Mouse (Mus musculus) hindbrain, embryonic 10.5 days (tissue): Measurements from ENCODE around the gene Cpa4. TPM values are rescaled to one million over a fixed set of nuclear protein-coding genes. Genes with fewer than 3 reads are reported as not detected.

Source experiments
- DNase-seq: peaks from one replicate; pipeline ENCODE4 v3.0.0-alpha.2; 2017; ENCODE audit warnings: low spot score
- H3K27ac ChIP-seq: fragments of 300-500 bp; sonication (generic); 2 replicates; pipeline ENCODE4 v1.5.1; 2016; ENCODE audit warnings: mild to moderate bottlenecking, moderate library complexity
- H3K27me3 ChIP-seq: fragments of 300-500 bp; sonication (generic); 2 replicates; pipeline ENCODE4 v1.6.1; 2016; ENCODE audit warnings: mild to moderate bottlenecking; ENCODE audit not compliant: poor library complexity, insufficient read depth, severe bottlenecking
- H3K36me3 ChIP-seq: fragments of 300-500 bp; sonication (generic); 2 replicates; pipeline ENCODE4 v1.6.1; 2016; ENCODE audit warnings: mild to moderate bottlenecking, moderate library complexity
- H3K4me1 ChIP-seq: fragments of 300-500 bp; sonication (generic); replicated peaks from 2 replicates; pipeline ENCODE4 v1.6.1; 2016; ENCODE audit warnings: mild to moderate bottlenecking
- H3K4me3 ChIP-seq: fragments of 300-500 bp; sonication (generic); 2 replicates; pipeline ENCODE4 v1.5.1; 2016; ENCODE audit warnings: mild to moderate bottlenecking, moderate library complexity
- H3K9me3 ChIP-seq: fragments of 300-500 bp; sonication (generic); 2 replicates; pipeline ENCODE4 v1.6.1; 2016; ENCODE audit warnings: mild to moderate bottlenecking, moderate library complexity
- WGBS: fragments of 180-500 bp; shearing (Covaris S2); methylation state at CpG from one replicate; pipeline ENCODE4 v1.1.7; 2016; 5-methylcytosine and 5-hydroxymethylcytosine counted together
- polyA plus RNA-seq: library from polyadenylated mRNA; unstranded; fragments of >200 nt; fragmentation: Nextera tagmentation; extraction: Ambion mirVana; gene quantifications from 2 replicates; pipeline ENCODE4 v1.2.1, GENCODE M21; 2016

Cpa4 gene
- polyA plus RNA-seq, result 1.4 and 2.5 TPM in 2 replicates

DNA sequence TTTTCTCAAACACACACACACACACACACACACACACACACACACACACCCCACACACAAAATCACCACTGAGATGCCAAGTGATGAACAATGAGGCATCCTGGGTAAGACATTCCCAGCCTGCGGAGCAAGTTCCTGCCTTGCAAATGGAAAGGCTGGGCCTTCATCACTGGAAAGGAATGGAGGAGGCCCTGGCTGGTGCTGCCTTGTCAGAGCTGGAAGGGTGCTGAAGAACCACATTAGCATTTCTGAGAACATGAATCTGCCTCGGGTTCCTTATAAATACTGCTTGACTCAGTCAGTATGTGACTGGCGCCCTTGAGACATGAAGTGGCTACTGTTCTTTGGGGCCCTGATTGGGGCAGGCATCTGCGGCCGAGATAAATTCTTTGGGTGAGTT, at the start of gene Cpa4:
Cpa4 (plus strand) TSS at position 301 of the 400 bp plus-strand sequence.
- Histone ChIP-seq H3K9me3 (no peaks in the 10 kb centered on the region), H3K4me3 (no peak within 1 kb of the TSS), H3K27ac (0 out of 2 replicates have a peak within 1 kb of the TSS, but pooled peaks have one; percentile 25), H3K36me3 (no peaks in the 10 kb centered on the region), H3K4me1 (peaks cover 10% of the 10 kb centered on the region), H3K27me3 (no peaks in the 10 kb centered on the region)
- 82% methylated on average over 5 of the region's 5 CpGs for WGBS
- DNase-seq, result no peak

DNA sequence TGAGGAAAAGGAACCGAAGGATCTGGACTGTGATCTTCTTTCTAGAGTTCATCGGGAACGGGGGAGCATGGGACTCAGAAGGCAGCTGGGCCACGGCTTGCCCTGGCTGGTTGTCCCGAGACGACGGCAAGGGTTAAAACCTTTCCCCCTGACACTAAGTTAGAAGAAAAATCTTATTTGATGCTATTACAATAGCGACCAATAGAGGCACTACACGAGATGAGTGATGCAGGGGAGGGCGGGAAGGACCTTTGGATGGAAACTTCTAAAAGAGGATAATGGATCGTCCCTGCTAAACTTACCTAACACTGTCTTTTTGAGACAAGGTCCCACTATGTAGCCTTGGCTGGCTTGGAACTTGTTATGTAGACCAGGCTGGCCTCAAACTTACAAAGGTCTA, 47.8 kb upstream of the Cpa4 start:
- peaks cover 13% of the 10 kb centered on the region for H3K4me1 ChIP-seq
- no peak overlapping the region for H3K27ac ChIP-seq
- no peak for DNase-seq
- H3K36me3 ChIP-seq, result no peaks in the 10 kb centered on the region
- H3K27me3 ChIP-seq, result no peaks in the 10 kb centered on the region
- WGBS, result 69% methylated on average over 11 of the region's 11 CpGs
- no peak overlapping the region for H3K4me3 ChIP-seq
- H3K9me3 ChIP-seq, result no peaks in the 10 kb centered on the region

DNA sequence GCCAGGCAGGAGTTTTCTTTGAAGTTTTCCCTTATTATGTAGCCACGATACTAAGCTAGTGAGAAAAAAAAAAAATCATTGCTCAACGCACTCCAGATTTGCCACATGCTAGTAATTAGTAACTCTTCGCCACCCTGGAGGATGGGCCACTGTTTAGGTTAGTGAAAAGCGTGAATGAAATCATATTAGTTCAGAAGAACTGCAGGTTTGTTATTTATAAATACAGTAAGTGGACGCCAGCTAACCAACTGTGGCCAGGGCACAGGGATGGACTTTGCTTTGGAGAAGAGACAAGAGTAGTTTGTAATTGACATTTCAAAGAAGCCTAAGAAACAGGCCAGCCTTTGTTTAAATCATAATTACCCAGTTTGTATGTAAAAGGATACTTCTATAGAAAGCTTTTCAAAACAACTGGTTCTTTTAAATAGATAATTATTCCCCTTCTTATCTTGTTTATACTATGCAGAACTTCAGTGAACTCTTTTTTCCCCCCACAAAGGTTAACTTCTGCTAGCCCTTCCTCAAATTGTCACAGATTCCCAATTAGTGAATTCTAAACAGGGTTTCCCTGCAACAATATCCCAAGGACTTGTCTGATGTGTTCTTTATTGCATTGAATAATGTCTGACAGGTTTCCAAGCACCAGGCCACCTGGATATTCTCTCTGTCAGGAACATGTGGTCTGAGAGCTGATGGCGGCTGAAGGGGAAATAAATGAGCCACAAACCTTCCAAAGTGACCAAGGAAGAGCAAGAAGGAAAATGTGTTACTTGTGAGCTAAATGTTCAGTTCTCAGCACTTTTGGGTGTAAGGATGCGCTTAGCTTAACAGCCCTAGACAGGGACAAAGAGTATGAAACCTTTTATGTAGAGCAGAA, 42.5 kb upstream of the Cpa4 start:
- Histone ChIP-seq H3K36me3 (no peaks in the 10 kb centered on the region), H3K27ac (peak overlapping the region; percentile 94), H3K4me3 (no peak overlapping the region), H3K4me1 (peaks cover 51% of the 10 kb centered on the region), H3K27me3 (no peaks in the 10 kb centered on the region), H3K9me3 (no peaks in the 10 kb centered on the region)
- WGBS, result 50% methylated on average over 7 of the region's 7 CpGs
- DNase-seq, result no peak

DNA sequence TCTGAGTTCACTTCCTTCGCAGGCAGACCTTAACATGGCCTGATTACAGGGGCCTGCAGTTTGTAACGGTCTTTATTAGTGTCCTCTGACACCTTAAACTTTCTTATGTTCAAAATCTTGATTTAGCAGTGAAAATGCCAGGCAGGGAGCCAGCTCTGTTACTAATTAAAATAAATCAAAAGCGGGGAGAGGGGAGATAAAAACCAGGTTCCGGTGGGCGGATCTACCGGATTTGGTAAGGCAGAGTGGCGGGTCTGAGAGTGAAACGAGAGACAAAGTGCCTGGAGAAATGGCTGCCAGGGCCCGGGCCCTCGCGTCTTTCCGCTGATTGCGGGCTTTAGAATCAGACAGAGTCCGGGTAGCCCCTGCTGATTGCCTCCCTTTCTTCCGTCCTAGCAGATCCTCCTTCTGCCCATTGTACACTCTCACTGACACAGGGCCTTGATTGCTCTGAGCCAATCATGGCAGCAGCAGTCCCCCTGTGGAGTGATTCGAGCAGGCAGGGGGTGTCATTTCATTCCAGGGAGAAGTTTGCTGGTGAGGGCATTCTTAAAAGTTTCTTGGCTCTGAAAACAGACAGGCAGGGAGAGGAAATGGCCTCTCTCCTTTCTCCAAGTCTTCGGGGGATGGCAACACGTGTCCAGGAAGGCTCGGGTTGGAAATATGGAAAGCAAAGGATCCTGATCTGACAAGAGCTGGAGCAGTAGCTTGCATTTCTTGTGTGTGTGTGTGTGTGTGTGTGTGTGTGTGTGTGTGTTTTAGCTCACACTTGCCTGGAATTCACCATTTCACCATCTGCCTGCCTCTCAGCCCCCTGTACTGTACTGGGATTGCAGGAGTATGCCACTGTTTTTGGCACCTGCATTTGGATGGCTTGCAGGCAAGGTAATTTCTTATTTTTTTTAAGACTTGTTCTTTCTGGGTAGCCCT, 41.3 kb upstream of the Cpa4 start:
- no peaks in the 10 kb centered on the region for H3K36me3 ChIP-seq
- peaks cover 51% of the 10 kb centered on the region for H3K4me1 ChIP-seq
- no peaks in the 10 kb centered on the region for H3K9me3 ChIP-seq
- H3K27me3 ChIP-seq, result no peaks in the 10 kb centered on the region
- peak overlapping the region; percentile 94 for H3K27ac ChIP-seq
- peak overlapping the region; percentile 32 for H3K4me3 ChIP-seq
- 12% methylated on average over 19 of the region's 19 CpGs for WGBS
- DNase-seq, result peak; percentile 69

GRCm38 (mm10) chr6:30528800-30529199, 39.4 kb upstream of the Cpa4 start:
- H3K36me3 ChIP-seq, result no peaks in the 10 kb centered on the region
- 70% methylated on average over 6 of the region's 6 CpGs for WGBS
- no peak for DNase-seq
- H3K27ac ChIP-seq, result peak overlapping the region; percentile 53
- H3K9me3 ChIP-seq, result no peaks in the 10 kb centered on the region
- peaks cover 51% of the 10 kb centered on the region for H3K4me1 ChIP-seq
- H3K4me3 ChIP-seq, result no peak overlapping the region
- H3K27me3 ChIP-seq, result no peaks in the 10 kb centered on the region

DNA sequence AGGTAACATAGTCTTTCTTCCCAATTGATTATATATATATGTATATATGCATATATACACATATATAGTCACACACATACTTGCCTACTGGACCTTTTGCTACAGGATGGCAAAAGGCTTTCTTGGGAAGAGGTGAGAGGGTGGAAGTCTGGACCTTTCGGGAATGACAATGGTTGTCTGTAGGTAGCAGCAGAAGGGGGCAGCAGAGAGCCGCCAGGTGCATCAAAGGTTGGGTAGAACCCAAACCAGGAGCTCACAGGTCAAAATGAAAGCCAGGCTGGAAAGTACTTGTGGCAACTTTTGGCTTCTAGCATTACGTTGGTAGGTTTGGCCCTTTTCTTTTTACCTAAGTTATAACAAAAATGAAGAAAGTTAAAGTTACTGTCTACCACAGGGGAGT, 32.8 kb upstream of the Cpa4 start:
- Histone ChIP-seq H3K36me3 (no peaks in the 10 kb centered on the region), H3K4me3 (no peak overlapping the region), H3K27ac (no peak overlapping the region), H3K4me1 (peaks cover 12% of the 10 kb centered on the region; the same call in 1 of the 2 replicates), H3K9me3 (no peaks in the 10 kb centered on the region), H3K27me3 (no peaks in the 10 kb centered on the region)
- DNase-seq, result no peak
- WGBS, result 38% methylated on average over 3 of the region's 3 CpGs

DNA sequence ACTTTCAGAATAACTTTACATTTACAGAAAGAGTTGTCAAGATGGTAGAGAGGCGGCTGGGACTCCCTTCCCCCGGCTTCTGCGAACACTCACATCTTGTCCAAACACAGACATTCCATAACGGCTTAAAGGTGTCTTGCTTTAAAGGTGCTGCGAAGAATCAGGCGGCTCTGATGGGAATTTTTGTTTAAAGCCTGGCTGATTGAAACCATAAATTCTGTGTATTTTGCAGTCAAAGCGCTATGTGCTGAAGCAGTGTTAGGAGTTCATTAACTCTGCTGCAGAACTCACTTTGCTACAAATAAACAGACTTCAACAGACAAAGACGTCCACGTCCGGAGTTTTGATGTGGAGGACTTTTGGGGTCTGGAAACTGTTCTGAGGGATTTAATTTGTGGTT, 29.9 kb upstream of the Cpa4 start:
- WGBS, result 65% methylated on average over 10 of the region's 10 CpGs

GRCm38 (mm10) chr6:30538800-30539199, 29.4 kb upstream of the Cpa4 start:
- Histone ChIP-seq H3K4me1 (peaks cover 35% of the 10 kb centered on the region), H3K27ac (peak overlapping the region; percentile 74), H3K27me3 (no peaks in the 10 kb centered on the region), H3K4me3 (no peak overlapping the region), H3K9me3 (no peaks in the 10 kb centered on the region), H3K36me3 (no peaks in the 10 kb centered on the region)
- WGBS, result 75% methylated on average over 5 of the region's 5 CpGs
- DNase-seq, result no peak

More for the DNA sequence above, 29.9 kb upstream of the Cpa4 start:
- peaks cover 30% of the 10 kb centered on the region for H3K4me1 ChIP-seq
- no peak overlapping the region for H3K4me3 ChIP-seq
- no peak for DNase-seq
- no peaks in the 10 kb centered on the region for H3K27me3 ChIP-seq
- H3K9me3 ChIP-seq, result no peaks in the 10 kb centered on the region
- no peaks in the 10 kb centered on the region for H3K36me3 ChIP-seq
- peak overlapping the region; percentile 74 for H3K27ac ChIP-seq

DNA sequence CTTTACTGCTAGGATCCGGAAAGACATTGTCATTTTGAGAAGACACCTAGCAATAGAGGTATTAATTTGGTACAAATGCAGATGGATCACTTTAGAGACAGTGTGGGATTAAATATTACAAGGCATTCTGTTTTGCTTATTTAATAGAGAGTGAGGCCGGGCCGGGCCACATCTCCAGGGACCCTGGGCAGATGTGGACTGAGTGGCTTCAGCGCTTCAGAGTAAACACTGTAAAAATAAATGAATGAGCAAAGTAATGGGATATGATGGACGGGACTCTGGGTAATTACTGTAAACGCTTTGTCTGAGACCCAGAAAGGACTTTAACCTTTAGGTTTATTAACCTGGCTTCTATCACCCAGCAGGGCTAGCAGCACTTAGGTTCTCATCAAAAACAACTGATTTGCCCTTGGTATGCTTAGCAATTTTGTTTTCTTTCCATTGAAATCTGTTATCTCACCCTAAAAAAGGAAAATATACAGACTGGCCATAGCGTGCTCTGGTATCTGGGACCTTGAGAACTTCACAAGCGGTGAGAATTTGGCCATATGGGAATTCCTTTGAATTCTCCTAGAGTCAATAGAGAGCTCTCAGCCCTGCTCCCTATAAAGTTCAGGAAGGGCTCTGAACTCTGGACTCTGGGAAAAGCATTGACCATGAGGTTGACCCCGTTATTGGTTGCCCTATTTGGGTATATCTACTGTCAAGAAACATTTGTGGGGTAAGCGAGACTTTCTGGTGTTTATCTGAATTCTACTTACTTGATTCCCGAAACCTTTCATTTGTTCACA, 27.0 kb upstream of the Cpa4 start, which contains the start of gene Cpa2:
Cpa2 (plus strand) TSS at position 574 of the 791 bp plus-strand sequence.
- peak within 1 kb of the TSS; percentile 75 for H3K27ac ChIP-seq
- WGBS, result 71% methylated on average over 11 of the region's 11 CpGs
- H3K36me3 ChIP-seq, result no peaks in the 10 kb centered on the region

DNA sequence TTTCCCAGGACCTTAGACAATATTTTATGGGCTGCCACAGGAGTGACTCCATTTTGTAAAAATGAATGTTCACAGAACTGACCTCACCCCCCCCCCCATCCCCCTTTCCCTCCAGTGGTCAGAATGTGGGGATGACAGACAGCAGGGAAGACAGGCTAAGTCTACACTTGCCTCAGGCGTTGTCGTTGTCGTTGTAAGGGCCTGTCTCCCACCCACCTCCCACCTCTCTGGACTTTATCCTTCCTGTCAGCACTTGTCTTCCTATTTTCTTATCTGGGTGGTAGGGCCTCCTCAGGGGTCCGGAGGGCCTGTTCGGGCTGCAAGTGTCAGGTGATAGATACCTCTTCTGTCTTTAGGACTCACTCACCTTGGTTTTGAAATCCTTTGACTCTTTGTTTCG, 25.9 kb upstream of the Cpa4 start:
- Histone ChIP-seq H3K4me1 (peaks cover 65% of the 10 kb centered on the region), H3K36me3 (no peaks in the 10 kb centered on the region), H3K27ac (peak overlapping the region; percentile 75), H3K27me3 (no peaks in the 10 kb centered on the region), H3K4me3 (no peak overlapping the region), H3K9me3 (no peaks in the 10 kb centered on the region)
- 71% methylated on average over 6 of the region's 6 CpGs for WGBS
- DNase-seq, result no peak

More for the DNA sequence above, 27.0 kb upstream of the Cpa4 start, which contains the start of gene Cpa2:
- Histone ChIP-seq H3K9me3 (no peaks in the 10 kb centered on the region), H3K4me1 (peaks cover 55% of the 10 kb centered on the region), H3K27me3 (no peaks in the 10 kb centered on the region), H3K4me3 (no peak within 1 kb of the TSS)
- no peak for DNase-seq

DNA sequence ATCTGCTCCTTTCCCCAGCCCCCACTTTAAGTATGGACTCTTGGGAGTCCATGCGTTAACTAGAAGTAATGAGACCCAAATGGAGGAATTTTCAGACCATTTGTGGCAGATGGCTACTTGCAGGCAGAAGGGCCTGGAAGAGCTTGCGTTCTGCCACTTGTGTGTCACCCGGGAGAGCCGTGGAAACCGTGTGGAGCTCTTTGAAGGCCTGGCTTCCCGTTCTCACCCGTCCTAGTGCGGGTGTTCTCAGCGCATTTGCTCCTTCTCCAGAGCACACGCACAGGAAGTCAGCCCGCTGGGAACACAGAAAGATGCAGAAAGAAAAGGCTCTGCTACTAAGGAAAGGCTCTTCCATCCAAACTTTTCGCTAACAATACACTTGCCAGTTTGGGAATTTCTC, 25.1 kb upstream of the Cpa4 start:
- WGBS, result 58% methylated on average over 12 of the region's 12 CpGs
- Histone ChIP-seq H3K27ac (peak overlapping the region; percentile 81), H3K27me3 (no peaks in the 10 kb centered on the region), H3K4me1 (peaks cover 70% of the 10 kb centered on the region), H3K9me3 (no peaks in the 10 kb centered on the region), H3K4me3 (no peak overlapping the region), H3K36me3 (no peaks in the 10 kb centered on the region)
- DNase-seq, result no peak

GRCm38 (mm10) chr6:30543851-30544250, 24.3 kb upstream of the Cpa4 start:
- WGBS, result 48% methylated on average over 8 of the region's 8 CpGs
- DNase-seq, result no peak

More at GRCm38 (mm10) chr6:30543851-30544250, 24.3 kb upstream of the Cpa4 start:
- Histone ChIP-seq H3K4me3 (no peak overlapping the region), H3K9me3 (no peaks in the 10 kb centered on the region), H3K36me3 (no peaks in the 10 kb centered on the region), H3K4me1 (peaks cover 70% of the 10 kb centered on the region), H3K27ac (peak overlapping the region; percentile 81), H3K27me3 (no peaks in the 10 kb centered on the region)
